Mouse (Mus musculus) G1E (cell line): ENCODE measurements around the gene Robo4. TPM values are rescaled to one million over a fixed set of nuclear protein-coding genes. Genes with fewer than 3 reads are reported as not detected.

Source experiments
- ATAC-seq: 2 replicates; pipeline ENCODE4 v1.8.0; 2016; ENCODE audit warnings: mild to moderate bottlenecking; ENCODE audit not compliant: insufficient number of reproducible peaks, poor library complexity, low FRiP score, severe bottlenecking; ENCODE audit errors: extremely low read depth
- DNase-seq: peaks from one replicate; pipeline ENCODE4 v3.0.0; 2012; ENCODE audit warnings: low spot score
- H3K27me3 ChIP-seq: 2 replicates; pipeline ENCODE4 v1.6.1; 2012; ENCODE audit warnings: mild to moderate bottlenecking, low read length, inconsistent platforms; ENCODE audit not compliant: insufficient read depth
- H3K36me3 ChIP-seq: replicated peaks from 2 replicates; pipeline ENCODE3; 2012; ENCODE audit warnings: mild to moderate bottlenecking, inconsistent platforms
- H3K4me1 ChIP-seq: 2 replicates; pipeline ENCODE4 v1.6.1; 2012; ENCODE audit warnings: low read depth, low read length, inconsistent platforms, mixed read lengths; ENCODE audit not compliant: insufficient read depth
- H3K4me3 ChIP-seq: 2 replicates; pipeline ENCODE4 v1.5.1; 2012; ENCODE audit warnings: low read depth, mild to moderate bottlenecking, inconsistent platforms, low read length, moderate library complexity, mixed read lengths
- H3K9me3 ChIP-seq: replicated peaks from 2 replicates; pipeline ENCODE4 v1.6.1; 2012; ENCODE audit warnings: inconsistent platforms
- CTCF ChIP-seq: IDR thresholded peaks from 2 replicates; pipeline ENCODE4 v1.5.1; 2012; ENCODE audit warnings: low read depth, low read length, inconsistent platforms, mixed read lengths
- GATA1 ChIP-seq: IDR thresholded peaks from 2 replicates; pipeline ENCODE4 v1.6.1; 2012; ENCODE audit warnings: borderline replicate concordance, low read length, inconsistent platforms, mixed read lengths
- GATA2 ChIP-seq: IDR thresholded peaks from 2 replicates; pipeline ENCODE4 v1.6.1; 2012; ENCODE audit warnings: low read depth, low read length, inconsistent platforms, borderline replicate concordance
- POLR2AphosphoS5 ChIP-seq: IDR thresholded peaks from 2 replicates; pipeline ENCODE4 v1.6.1; 2012; ENCODE audit warnings: low read depth, low read length, inconsistent platforms; ENCODE audit not compliant: insufficient replicate concordance
- TAL1 ChIP-seq: conservative IDR thresholded peaks from 2 replicates; pipeline ENCODE4 v1.6.1; 2012; ENCODE audit warnings: low read depth, low read length, inconsistent platforms, mixed read lengths
- polyA plus RNA-seq: library from polyadenylated mRNA; stranded (reverse); fragments of >175 nt; gene quantifications from 2 replicates; pipeline ENCODE4 v1.2.3, GENCODE M21; 2012
- total RNA-seq, 2 experiments: library from RNA; stranded (forward) in 1 of 2; stranded (reverse) in 1 of 2; fragments of 200-1000 nt in 1 of 2; fragments of >200 nt in 1 of 2; fragmentation: Nextera tagmentation in 1 of 2; gene quantifications; 2 replicates each; pipeline ENCODE4 v1.2.3; 2014 to 2017

Gene Robo4
- total and polyA plus RNA-seq, 3 experiments, result 0.05 TPM; not detected in 2

GRCm38 (mm10) chr9:37371232-37371801 lies 30.4 kb upstream of the Robo4 start:
- H3K4me3 ChIP-seq, result no peak overlapping the region
- TF ChIP-seq GATA2, result no peak
- TF ChIP-seq POLR2AphosphoS5, result no peak
- TF ChIP-seq GATA1, result no peak
- TF ChIP-seq TAL1, result no peak
- TF ChIP-seq CTCF, result no peak
- DNase-seq, result no peak
- peaks cover 2% of the 10 kb centered on the region; the same call in 1 of the 2 replicates for H3K27me3 ChIP-seq
- no peak for ATAC-seq
- H3K9me3 ChIP-seq, result no peaks in the 10 kb centered on the region
- no peaks in the 10 kb centered on the region for H3K36me3 ChIP-seq
- no peaks in the 10 kb centered on the region for H3K4me1 ChIP-seq

GRCm38 (mm10) chr9:37375718-37376117 lies 26.0 kb upstream of the Robo4 start:
- H3K36me3 ChIP-seq, result no peaks in the 10 kb centered on the region
- TF ChIP-seq GATA2 (no peak), CTCF (no peak), POLR2AphosphoS5 (no peak), GATA1 (no peak), TAL1 (no peak)
- no peak overlapping the region for H3K4me3 ChIP-seq
- no peaks in the 10 kb centered on the region for H3K9me3 ChIP-seq
- no peak for DNase-seq
- ATAC-seq, result no peak
- no peaks in the 10 kb centered on the region for H3K4me1 ChIP-seq
- peaks cover 4% of the 10 kb centered on the region for H3K27me3 ChIP-seq

GRCm38 (mm10) chr9:37383161-37383560 lies 18.5 kb upstream of the Robo4 start:
- no peaks in the 10 kb centered on the region for H3K4me1 ChIP-seq
- peaks cover 6% of the 10 kb centered on the region; the same call in 1 of the 2 replicates for H3K27me3 ChIP-seq
- ATAC-seq, result no peak
- no peaks in the 10 kb centered on the region for H3K36me3 ChIP-seq
- H3K4me3 ChIP-seq, result no peak overlapping the region
- no peaks in the 10 kb centered on the region for H3K9me3 ChIP-seq
- no peak for TF ChIP-seq TAL1
- no peak for TF ChIP-seq GATA1
- TF ChIP-seq POLR2AphosphoS5, result no peak
- TF ChIP-seq GATA2, result no peak
- no peak for TF ChIP-seq CTCF
- no peak for DNase-seq

- Histone ChIP-seq H3K4me3 (no peak overlapping the region), H3K9me3 (no peaks in the 10 kb centered on the region), H3K27me3 (peaks cover 6% of the 10 kb centered on the region; the same call in 1 of the 2 replicates), H3K4me1 (no peaks in the 10 kb centered on the region), H3K36me3 (no peaks in the 10 kb centered on the region)
- ATAC-seq (no peak), DNase-seq (no peak)
- TF ChIP-seq TAL1 (no peak), CTCF (no peak), GATA2 (no peak), POLR2AphosphoS5 (no peak), GATA1 (no peak)
These were observed 17.2 kb upstream of the Robo4 start for GRCm38 (mm10) chr9:37384284-37385182.

GRCm38 (mm10) chr9:37390891-37391290 lies 10.8 kb upstream of the Robo4 start:
- DNase-seq, result no peak
- Histone ChIP-seq H3K9me3 (no peaks in the 10 kb centered on the region), H3K4me1 (no peaks in the 10 kb centered on the region), H3K27me3 (no peaks in the 10 kb centered on the region), H3K36me3 (no peaks in the 10 kb centered on the region), H3K4me3 (no peak overlapping the region)
- no peak for TF ChIP-seq CTCF
- no peak for TF ChIP-seq GATA1
- no peak for TF ChIP-seq GATA2
- no peak for TF ChIP-seq TAL1
- no peak for TF ChIP-seq POLR2AphosphoS5
- no peak for ATAC-seq

GRCm38 (mm10) chr9:37392071-37392470 lies 9.6 kb upstream of the Robo4 start:
- Histone ChIP-seq H3K4me3 (no peak overlapping the region), H3K27me3 (no peaks in the 10 kb centered on the region), H3K36me3 (no peaks in the 10 kb centered on the region), H3K9me3 (no peaks in the 10 kb centered on the region), H3K4me1 (no peaks in the 10 kb centered on the region)
- ATAC-seq (no peak), DNase-seq (no peak)
- TF ChIP-seq TAL1 (no peak), GATA1 (no peak), GATA2 (no peak), POLR2AphosphoS5 (no peak), CTCF (no peak)
